Mouse (Mus musculus) CH12.LX (cell line): ENCODE data around the gene Ppp1r1a. TPM values are rescaled to one million over a fixed set of nuclear protein-coding genes. Genes with fewer than 3 reads are reported as not detected.

Experiments
- DNase-seq: peaks from one replicate; pipeline ENCODE4 v3.0.0-alpha.2; 2013; ENCODE audit errors: extremely low read depth
- H3K27ac ChIP-seq: 2 replicates; pipeline ENCODE4 v1.5.1; 2012; ENCODE audit warnings: low read depth, mild to moderate bottlenecking, control low read depth, moderate library complexity; ENCODE audit not compliant: insufficient read depth
- H3K27me3 ChIP-seq: replicated peaks from 2 replicates; pipeline ENCODE3; 2012; ENCODE audit warnings: inconsistent platforms
- H3K36me3 ChIP-seq, 2 experiments: replicated peaks in 1 of 2; 2 replicates each; pipeline versions ENCODE3 to v1.6.1; 2012; ENCODE audit warnings: inconsistent platforms in 1 of 2, low read length in 1 of 2, mild to moderate bottlenecking in 1 of 2, mixed read lengths in 1 of 2, moderate library complexity in 1 of 2; ENCODE audit not compliant: control insufficient read depth in 1 of 2, insufficient read depth in 1 of 2
- H3K4me1 ChIP-seq, 2 experiments: 2 replicates each; pipeline ENCODE4 v1.6.1; 2012; ENCODE audit warnings: inconsistent platforms in 1 of 2, moderate library complexity in 1 of 2; ENCODE audit not compliant: insufficient read depth in 2 of 2, control insufficient read depth in 1 of 2
- H3K4me2 ChIP-seq: 2 replicates; pipeline ENCODE4 v1.6.1; 2012; ENCODE audit warnings: low read depth, mild to moderate bottlenecking, control low read depth; ENCODE audit not compliant: poor library complexity, insufficient read depth, severe bottlenecking
- H3K4me3 ChIP-seq, 3 experiments: fragments of 150-350 bp in 1 of 3; sonication (generic) in 1 of 3; replicated peaks in 1 of 3; 2 replicates each; pipeline versions ENCODE3 to v1.5.1; 2011 to 2012; ENCODE audit warnings: low read depth in 2 of 3, low read length in 2 of 3, mild to moderate bottlenecking in 2 of 3, moderate library complexity in 2 of 3, control low read depth in 1 of 3, improper control_type of control experiment in 1 of 3, inconsistent platforms in 1 of 3, mixed read lengths in 1 of 3; ENCODE audit not compliant: poor library complexity in 1 of 3
- H3K79me2 ChIP-seq: replicated peaks from 2 replicates; pipeline ENCODE4 v1.6.1; 2012; ENCODE audit warnings: mild to moderate bottlenecking, moderate library complexity; ENCODE audit not compliant: control insufficient read depth, poor library complexity, insufficient read depth, severe bottlenecking; ENCODE audit errors: extremely low read depth
- H3K9ac ChIP-seq: 2 replicates; pipeline ENCODE4 v1.6.1; 2012; ENCODE audit warnings: low read depth, mild to moderate bottlenecking, control low read depth, moderate library complexity; ENCODE audit not compliant: insufficient read depth
- H3K9me3 ChIP-seq: replicated peaks from 2 replicates; pipeline ENCODE3; 2012; ENCODE audit warnings: low read length, inconsistent platforms, mixed read lengths
- BHLHE40 ChIP-seq: IDR thresholded peaks from 2 replicates; pipeline ENCODE4 v1.6.1; 2011; ENCODE audit warnings: mild to moderate bottlenecking, low read depth, low read length, improper control_type of control experiment
- CHD1 ChIP-seq: IDR thresholded peaks from 2 replicates; pipeline ENCODE4 v1.6.1; 2012; ENCODE audit warnings: low read depth, low read length, improper control_type of control experiment, inconsistent platforms
- CTCF ChIP-seq, 2 experiments: IDR thresholded peaks in 1 of 2; conservative IDR thresholded peaks in 1 of 2; 2 replicates each; pipeline ENCODE4 v1.5.1; 2011 to 2012; ENCODE audit warnings: low read depth in 2 of 2, low read length in 2 of 2, improper control_type of control experiment in 1 of 2, inconsistent platforms in 1 of 2, mild to moderate bottlenecking in 1 of 2, moderate library complexity in 1 of 2
- E2F4 ChIP-seq: IDR thresholded peaks from 2 replicates; pipeline ENCODE4 v1.6.1; 2011; ENCODE audit warnings: low read depth, low read length, improper control_type of control experiment; ENCODE audit not compliant: insufficient replicate concordance
- EP300 ChIP-seq: IDR thresholded peaks from 2 replicates; pipeline ENCODE4 v1.6.1; 2011; ENCODE audit warnings: low read length, improper control_type of control experiment
- ETS1 ChIP-seq: conservative IDR thresholded peaks from 2 replicates; pipeline ENCODE4 v1.6.1; 2012; ENCODE audit warnings: low read depth, mild to moderate bottlenecking, inconsistent platforms, low read length, improper control_type of control experiment, moderate library complexity
- GABPA ChIP-seq: IDR thresholded peaks from 2 replicates; pipeline ENCODE4 v1.6.1; 2012; ENCODE audit warnings: low read depth, low read length, improper control_type of control experiment, inconsistent platforms; ENCODE audit not compliant: insufficient replicate concordance
- IRF4 ChIP-seq: IDR thresholded peaks from 2 replicates; pipeline ENCODE4 v1.6.1; 2014; ENCODE audit warnings: low read depth, mild to moderate bottlenecking, inconsistent platforms, low read length, improper control_type of control experiment
- JUND ChIP-seq: conservative IDR thresholded peaks from 2 replicates; pipeline ENCODE4 v1.6.1; 2011; ENCODE audit warnings: low read depth, low read length, improper control_type of control experiment
- KAT2A ChIP-seq: IDR thresholded peaks from 2 replicates; pipeline ENCODE4 v1.6.1; 2012; ENCODE audit warnings: low read length, improper control_type of control experiment, inconsistent platforms; ENCODE audit not compliant: insufficient replicate concordance
- MAFK ChIP-seq: IDR thresholded peaks from 2 replicates; pipeline ENCODE4 v1.6.1; 2011; ENCODE audit warnings: low read length, improper control_type of control experiment; ENCODE audit not compliant: insufficient replicate concordance
- MEF2A ChIP-seq: IDR thresholded peaks from 2 replicates; pipeline ENCODE4 v1.6.1; 2014; ENCODE audit warnings: low read depth, mild to moderate bottlenecking, inconsistent platforms, low read length, improper control_type of control experiment, borderline replicate concordance
- MXI1 ChIP-seq: IDR thresholded peaks from 2 replicates; pipeline ENCODE4 v1.6.1; 2011; ENCODE audit warnings: mild to moderate bottlenecking, low read depth, low read length, improper control_type of control experiment
- MYC ChIP-seq: IDR thresholded peaks from 2 replicates; pipeline ENCODE4 v1.6.1; 2011; ENCODE audit warnings: low read depth, mild to moderate bottlenecking, improper control_type of control experiment, low read length
- NRF1 ChIP-seq: IDR thresholded peaks from 2 replicates; pipeline ENCODE4 v1.6.1; 2014; ENCODE audit warnings: low read depth, mild to moderate bottlenecking, inconsistent platforms, low read length, improper control_type of control experiment, moderate library complexity
- POLR2A ChIP-seq: IDR thresholded peaks from 2 replicates; pipeline ENCODE4 v1.6.1; 2011; ENCODE audit warnings: low read depth, mild to moderate bottlenecking, improper control_type of control experiment, low read length
- POLR2AphosphoS2 ChIP-seq: IDR thresholded peaks from 2 replicates; pipeline ENCODE4 v1.6.1; 2011; ENCODE audit warnings: low read depth, low read length, improper control_type of control experiment
- RCOR1 ChIP-seq: conservative IDR thresholded peaks from 2 replicates; pipeline ENCODE4 v1.6.1; 2012; ENCODE audit warnings: low read depth, mild to moderate bottlenecking, inconsistent platforms, low read length, improper control_type of control experiment
- TBP ChIP-seq: conservative IDR thresholded peaks from 2 replicates; pipeline ENCODE4 v1.6.1; 2011; ENCODE audit warnings: low read depth, low read length, improper control_type of control experiment
- TCF12 ChIP-seq: IDR thresholded peaks from 2 replicates; pipeline ENCODE4 v1.6.1; 2014; ENCODE audit warnings: low read depth, mild to moderate bottlenecking, inconsistent platforms, low read length, improper control_type of control experiment
- UBTF ChIP-seq: IDR thresholded peaks from 2 replicates; pipeline ENCODE4 v1.6.1; 2012; ENCODE audit warnings: low read depth, mild to moderate bottlenecking, inconsistent platforms, low read length, improper control_type of control experiment, moderate library complexity
- ZC3H11A ChIP-seq: IDR thresholded peaks from 2 replicates; pipeline ENCODE4 v1.6.1; 2012; ENCODE audit warnings: low read depth, mild to moderate bottlenecking, inconsistent platforms, low read length, improper control_type of control experiment
- ZKSCAN1 ChIP-seq: IDR thresholded peaks from 2 replicates; pipeline ENCODE4 v1.6.1; 2012; ENCODE audit warnings: low read depth, inconsistent platforms, low read length, improper control_type of control experiment, borderline replicate concordance
- ZNF384 ChIP-seq: IDR thresholded peaks from 2 replicates; pipeline ENCODE4 v1.6.1; 2012; ENCODE audit warnings: low read depth, low read length, improper control_type of control experiment, inconsistent platforms
- dilution Hi-C: fragments of 300-500 bp; cut with MboI; formaldehyde crosslinking; loops from 2 replicates; pipeline ENCODE4 v1.14.3; 2020; ENCODE audit warnings: low sequenced_read_pairs; ENCODE audit not compliant: extremely low pct_unique_long_range_greater_than_20kb, extremely low pct_ligation_motif_present
- in situ Hi-C: fragments of 300-500 bp; cut with MboI; formaldehyde crosslinking; loops from 3 replicates; pipeline ENCODE4 v1.14.3; 2019; ENCODE audit warnings: low sequenced_read_pairs, low pct_ligation_motif_present, low pct_unique_long_range_greater_than_20kb, mixed read lengths
- polyA plus RNA-seq: library from polyadenylated mRNA; unstranded; fragments of >175 nt; gene quantifications from 2 replicates; pipeline ENCODE4 v1.2.1, GENCODE M21; 2012; ENCODE audit warnings: low read depth; ENCODE audit not compliant: insufficient read length
- total RNA-seq, 2 experiments: library from RNA; depleted of rRNA; stranded (reverse); fragments of 300-350 nt in 1 of 2; fragments of >200 nt in 1 of 2; gene quantifications; 2 replicates each; pipeline ENCODE4 v1.2.3; 2012 to 2014

Ppp1r1a gene
- total and polyA plus RNA-seq, 3 experiments: 0.59 TPM; not detected in 2

DNA sequence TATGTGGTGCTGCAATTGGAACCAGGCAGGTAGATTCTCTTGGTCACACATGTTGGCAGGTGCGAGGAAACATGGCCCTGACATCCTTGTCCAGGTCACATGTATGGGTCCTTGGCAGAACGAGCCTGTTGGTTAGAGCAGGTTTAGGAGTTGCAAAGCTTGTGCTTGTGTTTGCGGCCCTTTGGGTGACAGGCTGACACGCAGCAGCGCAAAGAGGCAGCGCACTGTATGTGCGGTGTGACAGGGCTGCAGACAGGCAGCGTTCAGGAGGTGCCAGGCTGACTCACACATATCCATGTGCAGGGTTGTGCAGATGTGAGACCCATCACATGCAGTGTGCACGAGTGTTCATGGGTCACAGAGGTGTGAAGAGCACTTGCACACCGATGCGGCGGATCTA, 34.1 kb downstream of the Ppp1r1a start:
- dilution Hi-C loops: no loop called here
- no peak for TF ChIP-seq ZNF384
- TF ChIP-seq POLR2A: no peak
- no peak for TF ChIP-seq CTCF (conservative IDR thresholded peaks at IDR 0.05 in 1 of 2, IDR thresholded peaks at IDR 0.05 in 1 of 2; ENCODE audit: low read depth in 2 of 2, low read length in 2 of 2)
- no peak for TF ChIP-seq MXI1
- TF ChIP-seq MAFK: no peak
- no peak for TF ChIP-seq ETS1
- TF ChIP-seq MYC: no peak
- no peak for TF ChIP-seq NRF1
- TF ChIP-seq ZKSCAN1: no peak
- no peak for TF ChIP-seq IRF4
- no peak for TF ChIP-seq MEF2A
- no peak for TF ChIP-seq POLR2AphosphoS2
- no peak for TF ChIP-seq JUND
- TF ChIP-seq GABPA: no peak
- TF ChIP-seq TBP: no peak
- TF ChIP-seq, all 38 proteins: peak for 0
- DNase-seq: no peak
- H3K27ac ChIP-seq: no peak overlapping the region
- no peaks in the 10 kb centered on the region for H3K79me2 ChIP-seq
- no peak overlapping the region for H3K9ac ChIP-seq
- H3K4me3 ChIP-seq: no peak overlapping the region
- H3K4me1 ChIP-seq: peaks cover 0 to 7% of the 10 kb centered on the region in 2 experiments; a peak in 2 of 4 replicates
- H3K36me3 ChIP-seq: peaks cover 50 to 97% of the 10 kb centered on the region in 2 experiments
- in situ Hi-C loops: no loop called here
- no peak overlapping the region for H3K4me2 ChIP-seq
- H3K27me3 ChIP-seq: no peaks in the 10 kb centered on the region
- no peaks in the 10 kb centered on the region for H3K9me3 ChIP-seq

DNA sequence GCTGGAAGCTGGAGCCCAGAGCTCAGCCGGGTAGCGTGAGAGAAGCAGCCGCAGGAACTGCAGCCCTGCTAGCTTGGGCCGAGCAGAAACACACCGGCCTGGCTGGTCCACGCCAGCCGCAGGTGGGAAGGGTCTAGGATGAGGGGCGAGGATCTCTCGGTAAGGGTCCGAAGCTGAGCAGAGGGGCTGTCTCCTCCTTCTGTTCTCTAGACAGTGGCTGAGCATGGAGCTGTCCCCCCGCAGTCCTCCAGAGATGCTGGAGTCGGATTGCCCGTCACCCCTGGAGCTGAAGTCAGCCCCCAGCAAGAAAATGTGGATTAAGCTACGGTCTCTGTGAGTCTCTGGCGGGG, 34.6 kb downstream of the Ppp1r1a start:
- no peak overlapping the region for H3K27ac ChIP-seq
- no peak for DNase-seq
- in situ Hi-C loops: no loop called here
- peaks cover 0 to 7% of the 10 kb centered on the region in 2 experiments; a peak in 2 of 4 replicates for H3K4me1 ChIP-seq
- no peaks in the 10 kb centered on the region for H3K27me3 ChIP-seq
- no peak overlapping the region for H3K9ac ChIP-seq
- no peaks in the 10 kb centered on the region for H3K79me2 ChIP-seq
- dilution Hi-C loops: no loop called here
- peaks cover 53 to 97% of the 10 kb centered on the region in 2 experiments for H3K36me3 ChIP-seq
- TF ChIP-seq CHD1 (no peak), EP300 (no peak), ZC3H11A (no peak), BHLHE40 (no peak), KAT2A (no peak), UBTF (no peak), RCOR1 (no peak), E2F4 (no peak), POLR2AphosphoS2 (no peak), TCF12 (no peak), IRF4 (no peak), CTCF (conservative IDR thresholded peaks at IDR 0.05 in 1 of 2, IDR thresholded peaks at IDR 0.05 in 1 of 2; ENCODE audit: low read depth in 2 of 2, low read length in 2 of 2) (no peak)
- H3K4me3 ChIP-seq: no peak overlapping the region
- no peaks in the 10 kb centered on the region for H3K9me3 ChIP-seq
- no peak overlapping the region for H3K4me2 ChIP-seq
